Mouse (Mus musculus) CD4-positive, CD25-positive, alpha-beta regulatory T cell, adult 4 months (primary cell): ENCODE measurements around the gene Mrpl35. TPM values are rescaled to one million over a fixed set of nuclear protein-coding genes. Genes with fewer than 3 reads are reported as not detected.

Experiments used
- ATAC-seq: one replicate; pipeline ENCODE4 v1.8.0; 2017
- polyA plus RNA-seq, 2 experiments: library from polyadenylated mRNA; unstranded; fragments of 100-300 nt; shearing (Covaris generic); gene quantifications; one replicate each; pipeline ENCODE4 v1.2.1; 2017

Mrpl35 gene
- polyA plus RNA-seq, 2 experiments from 2014 or later = 51.8 to 63.1 TPM

GRCm38 (mm10) chr6:71799391-71799790, 27.4 kb downstream of the Mrpl35 start:
- ATAC-seq = no peak

- no peak for ATAC-seq
Measured at GRCm38 (mm10) chr6:71791771-71792170, 35.0 kb downstream of the Mrpl35 start.

- no peak for ATAC-seq
Measured at GRCm38 (mm10) chr6:71788348-71788747, 38.4 kb downstream of the Mrpl35 start.

GRCm38 (mm10) chr6:71783165-71783564, 43.6 kb downstream of the Mrpl35 start:
- ATAC-seq = no peak

GRCm38 (mm10) chr6:71780431-71780830, 46.3 kb downstream of the Mrpl35 start:
- no peak for ATAC-seq

GRCm38 (mm10) chr6:71779831-71780230, 46.9 kb downstream of the Mrpl35 start:
- ATAC-seq = no peak

GRCm38 (mm10) chr6:71778016-71778415, 48.8 kb downstream of the Mrpl35 start:
- no peak for ATAC-seq

GRCm38 (mm10) chr6:71772636-71773208, 54.0 kb downstream of the Mrpl35 start:
- no peak for ATAC-seq

- no peak for ATAC-seq
Measured at GRCm38 (mm10) chr6:71772156-71772555, 54.6 kb downstream of the Mrpl35 start.

GRCm38 (mm10) chr6:71771282-71771681, 55.5 kb downstream of the Mrpl35 start:
- no peak for ATAC-seq

- ATAC-seq = no peak
Measured at GRCm38 (mm10) chr6:71770856-71771255, 55.9 kb downstream of the Mrpl35 start.

GRCm38 (mm10) chr6:71769901-71770690, 56.7 kb downstream of the Mrpl35 start:
- no peak for ATAC-seq

- ATAC-seq = no peak
Measured at GRCm38 (mm10) chr6:71767761-71768160, 59.0 kb downstream of the Mrpl35 start.

Other genes with a start within 250 kb of the Mrpl35 start
- gene Kdm3a, start 194.0 kb downstream of the Mrpl35 start, polyA plus RNA-seq = 10 to 100 TPM; 49.8 to 71.0 TPM
- 1 to 10 TPM in 1 of 2 experiments, under 1 TPM in 1; 0.74 to 1.8 TPM for gene Reep1, start 119.4 kb downstream of the Mrpl35 start, polyA plus RNA-seq
- 100 to 1,000 TPM; 149 to 174 TPM for gene Immt, start 4.4 kb upstream of the Mrpl35 start, polyA plus RNA-seq
- gene Ptcd3, start 81.8 kb upstream of the Mrpl35 start, polyA plus RNA-seq = 10 to 100 TPM; 92.3 to 95.6 TPM
- gene Polr1a, start 82.1 kb upstream of the Mrpl35 start, polyA plus RNA-seq = 10 to 100 TPM; 22.7 to 37.1 TPM